Mouse (Mus musculus): ENCODE results near the gene Pm20d1. TPM values are rescaled to one million over a fixed set of nuclear protein-coding genes. Genes with fewer than 3 reads are reported as not detected.

Gene Pm20d1
- polyA plus RNA-seq, 1 experiment from 2014 or later = 0.30 TPM

DNA sequence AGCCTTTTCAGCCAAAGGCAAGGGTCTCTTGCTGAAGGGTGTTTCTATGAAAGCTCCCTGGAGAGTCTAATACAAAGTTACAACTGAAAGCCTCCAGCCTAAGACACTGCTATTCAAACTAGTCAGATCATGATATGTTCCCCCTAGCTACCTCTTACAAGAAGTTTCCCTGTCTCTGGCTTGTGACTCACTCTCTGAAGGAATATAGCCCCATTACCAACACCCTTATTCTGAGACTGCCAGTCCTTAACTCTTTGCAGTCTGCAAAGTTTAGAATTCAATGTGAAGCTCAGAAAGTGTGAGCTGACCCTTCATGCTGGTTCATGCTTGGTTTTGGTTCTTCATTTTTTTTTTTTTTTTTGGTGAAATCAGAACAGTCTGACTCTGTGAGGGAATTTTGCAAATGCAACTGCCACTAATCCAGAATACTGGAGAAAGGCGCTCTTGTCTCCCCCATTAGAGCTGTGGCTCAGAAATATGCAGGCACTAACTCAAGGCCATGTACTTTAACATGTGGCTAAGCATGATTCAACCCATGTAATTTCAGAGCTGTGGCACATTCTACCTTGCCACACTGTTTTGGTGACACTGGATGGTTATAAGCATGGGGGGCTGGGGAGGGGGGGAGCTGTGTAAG, 25.8 kb downstream of the Pm20d1 start:
- Histone ChIP-seq H3K4me2 (no peak overlapping the region), H3K4me3 (no peak overlapping the region), H3K27me3 (no peaks in the 10 kb centered on the region), H3K9ac (no peak overlapping the region), H3K27ac (no peak overlapping the region), H3K36me3 (no peaks in the 10 kb centered on the region), H3K9me3 (no peaks in the 10 kb centered on the region), H3K4me1 (peaks cover 6% of the 10 kb centered on the region)
- WGBS = 86% methylated on average over 1 of the region's 1 CpGs
- ATAC-seq (ENCODE audit: borderline replicate concordance, extremely low read depth, low FRiP score, low TSS enrichment) = no peak

- no peaks in the 10 kb centered on the region for H3K27me3 ChIP-seq
- H3K4me2 ChIP-seq = no peak overlapping the region
- no peak for ATAC-seq (ENCODE audit: borderline replicate concordance, extremely low read depth, low FRiP score, low TSS enrichment)
- H3K36me3 ChIP-seq = no peaks in the 10 kb centered on the region
- H3K27ac ChIP-seq = no peak overlapping the region
- WGBS = 33% methylated on average over 5 of the region's 5 CpGs
- H3K4me1 ChIP-seq = peaks cover 6% of the 10 kb centered on the region
- no peaks in the 10 kb centered on the region for H3K9me3 ChIP-seq
- H3K9ac ChIP-seq = no peak overlapping the region
- H3K4me3 ChIP-seq = no peak overlapping the region
Measured at GRCm38 (mm10) chr1:131823563-131823962, 26.4 kb downstream of the Pm20d1 start.

- no peak for ATAC-seq (ENCODE audit: borderline replicate concordance, extremely low read depth, low FRiP score, low TSS enrichment)
- Histone ChIP-seq H3K36me3 (no peaks in the 10 kb centered on the region), H3K4me1 (peaks cover 17% of the 10 kb centered on the region), H3K9me3 (no peaks in the 10 kb centered on the region), H3K4me2 (no peak overlapping the region), H3K27me3 (no peaks in the 10 kb centered on the region), H3K9ac (no peak overlapping the region), H3K27ac (no peak overlapping the region), H3K4me3 (no peak overlapping the region)
- 79% methylated on average over 11 of the region's 11 CpGs for WGBS
Measured at GRCm38 (mm10) chr1:131824528-131825181, 27.5 kb downstream of the Pm20d1 start.

- no peaks in the 10 kb centered on the region for H3K27me3 ChIP-seq
- peak within 1 kb of the TSS; percentile 88 for H3K4me2 ChIP-seq
- H3K36me3 ChIP-seq = no peaks in the 10 kb centered on the region
- no peaks in the 10 kb centered on the region for H3K9me3 ChIP-seq
- peak within 1 kb of the TSS; percentile 75 for H3K9ac ChIP-seq
- peak within 1 kb of the TSS; percentile 65 for H3K4me3 ChIP-seq
- WGBS = 4% methylated on average over 25 of the region's 25 CpGs
- H3K27ac ChIP-seq = peak within 1 kb of the TSS; percentile 71
- peaks cover 17% of the 10 kb centered on the region for H3K4me1 ChIP-seq
- ATAC-seq (ENCODE audit: borderline replicate concordance, extremely low read depth, low FRiP score, low TSS enrichment) = peak; percentile 21
Measured at GRCm38 (mm10) chr1:131827207-131827786, 30.1 kb downstream of the Pm20d1 start, which contains the start of gene Slc41a1. Gene Slc41a1, plus strand, starts transcription at chr1:131827493.

- WGBS = under 1% methylated on average over 35 of the region's 36 CpGs
- Histone ChIP-seq H3K27me3 (no peaks in the 10 kb centered on the region), H3K9me3 (no peaks in the 10 kb centered on the region), H3K4me3 (peak overlapping the region; percentile 65), H3K4me2 (peak overlapping the region; percentile 88), H3K9ac (peak overlapping the region; percentile 75), H3K36me3 (no peaks in the 10 kb centered on the region), H3K4me1 (peaks cover 17% of the 10 kb centered on the region), H3K27ac (peak overlapping the region; percentile 71)
- ATAC-seq (ENCODE audit: borderline replicate concordance, extremely low read depth, low FRiP score, low TSS enrichment) = peak; percentile 96
Measured at GRCm38 (mm10) chr1:131827787-131828258, 30.6 kb downstream of the Pm20d1 start.

- peak overlapping the region; percentile 65 for H3K4me3 ChIP-seq
- ATAC-seq (ENCODE audit: borderline replicate concordance, extremely low read depth, low FRiP score, low TSS enrichment) = peak; percentile 70
- no peaks in the 10 kb centered on the region for H3K9me3 ChIP-seq
- peak overlapping the region; percentile 75 for H3K9ac ChIP-seq
- H3K36me3 ChIP-seq = 0 out of 2 replicates have a peak, but pooled peaks cover 4% of the 10 kb centered on the region
- no peaks in the 10 kb centered on the region for H3K27me3 ChIP-seq
- peak overlapping the region; percentile 88 for H3K4me2 ChIP-seq
- H3K27ac ChIP-seq = peak overlapping the region; percentile 71
- WGBS = 1% methylated on average over 21 of the region's 22 CpGs
- H3K4me1 ChIP-seq = peaks cover 17% of the 10 kb centered on the region
Measured at GRCm38 (mm10) chr1:131828297-131829126, 31.3 kb downstream of the Pm20d1 start.

GRCm38 (mm10) chr1:131829279-131829678, 32.1 kb downstream of the Pm20d1 start:
- 32% methylated on average over 5 of the region's 5 CpGs for WGBS
- ATAC-seq (ENCODE audit: borderline replicate concordance, extremely low read depth, low FRiP score, low TSS enrichment) = no peak
- peak overlapping the region; percentile 65 for H3K4me3 ChIP-seq

GRCm38 (mm10) chr1:131830561-131830960, 33.4 kb downstream of the Pm20d1 start:
- 75% methylated on average over 15 of the region's 15 CpGs for WGBS
- H3K4me3 ChIP-seq = no peak overlapping the region
- no peak overlapping the region for H3K9ac ChIP-seq
- H3K4me1 ChIP-seq = peaks cover 17% of the 10 kb centered on the region
- no peaks in the 10 kb centered on the region for H3K9me3 ChIP-seq
- no peaks in the 10 kb centered on the region for H3K27me3 ChIP-seq
- H3K36me3 ChIP-seq = 0 out of 2 replicates have a peak, but pooled peaks cover 4% of the 10 kb centered on the region
- H3K4me2 ChIP-seq = no peak overlapping the region
- ATAC-seq (ENCODE audit: borderline replicate concordance, extremely low read depth, low FRiP score, low TSS enrichment) = no peak
- no peak overlapping the region for H3K27ac ChIP-seq

More at GRCm38 (mm10) chr1:131829279-131829678, 32.1 kb downstream of the Pm20d1 start:
- Histone ChIP-seq H3K36me3 (0 out of 2 replicates have a peak, but pooled peaks cover 4% of the 10 kb centered on the region), H3K9ac (peak overlapping the region; percentile 12), H3K4me2 (peak overlapping the region; percentile 88), H3K27me3 (no peaks in the 10 kb centered on the region), H3K4me1 (peaks cover 17% of the 10 kb centered on the region), H3K27ac (no peak overlapping the region), H3K9me3 (no peaks in the 10 kb centered on the region)

DNA sequence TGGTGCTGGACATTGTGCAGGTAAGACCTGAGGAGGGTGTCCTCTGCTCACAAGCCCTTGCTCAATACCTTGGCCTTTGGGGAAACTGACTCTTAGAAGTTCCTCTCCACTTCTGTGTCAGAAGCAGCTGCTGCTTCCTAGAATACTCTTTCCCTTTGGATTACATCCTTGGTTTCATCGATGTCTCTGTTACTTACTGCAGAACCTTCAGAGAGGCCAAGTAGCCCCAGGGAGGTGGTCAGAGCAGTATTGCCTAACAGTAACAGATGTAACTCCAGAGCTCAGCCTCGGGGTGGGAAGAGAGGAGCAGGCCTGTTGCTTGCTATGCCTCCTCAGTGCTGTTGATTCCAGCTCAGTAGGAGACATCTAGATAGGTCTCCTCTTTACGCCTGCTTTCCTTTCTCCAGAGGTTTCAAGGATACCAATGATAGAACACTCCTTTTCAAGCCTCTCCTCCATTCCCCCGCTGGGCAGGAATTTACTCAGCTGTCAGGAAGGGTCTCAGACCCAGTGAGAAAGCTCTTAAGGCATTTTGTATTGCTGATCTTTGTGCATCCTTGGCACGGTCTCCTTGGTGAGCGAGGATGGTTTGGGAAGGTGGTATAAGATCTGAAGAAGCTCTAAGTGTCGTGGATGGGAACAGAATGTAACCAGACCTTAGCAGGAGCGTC, 33.9 kb downstream of the Pm20d1 start:
- 73% methylated on average over 8 of the region's 8 CpGs for WGBS
- ATAC-seq (ENCODE audit: borderline replicate concordance, extremely low read depth, low FRiP score, low TSS enrichment) = no peak
- Histone ChIP-seq H3K36me3 (0 out of 2 replicates have a peak, but pooled peaks cover 4% of the 10 kb centered on the region), H3K4me3 (no peak overlapping the region), H3K4me1 (peaks cover 17% of the 10 kb centered on the region), H3K4me2 (no peak overlapping the region), H3K9ac (no peak overlapping the region), H3K27me3 (no peaks in the 10 kb centered on the region), H3K27ac (no peak overlapping the region), H3K9me3 (no peaks in the 10 kb centered on the region)

DNA sequence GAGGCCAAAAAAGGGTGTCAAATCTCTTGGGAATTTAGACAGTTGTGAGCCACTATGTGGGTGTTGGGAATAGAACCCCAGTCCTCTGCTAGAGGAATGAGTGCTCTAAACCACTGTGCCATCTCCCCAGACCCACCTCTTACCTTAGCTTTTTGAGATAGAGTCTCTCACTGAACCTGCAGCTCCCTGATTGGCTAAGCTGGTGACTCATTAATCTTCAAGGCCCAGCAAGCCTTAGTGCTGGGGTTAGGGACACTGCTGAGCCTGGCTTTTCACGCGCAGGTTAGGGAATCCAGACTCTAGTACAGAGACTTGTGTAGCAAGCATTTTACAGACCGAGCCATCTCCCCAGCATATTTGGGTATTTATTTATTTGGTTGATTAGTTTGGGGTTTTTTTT, 39.9 kb downstream of the Pm20d1 start:
- WGBS = 80% methylated on average over 3 of the region's 3 CpGs
- no peak for ATAC-seq (ENCODE audit: borderline replicate concordance, extremely low read depth, low FRiP score, low TSS enrichment)

DNA sequence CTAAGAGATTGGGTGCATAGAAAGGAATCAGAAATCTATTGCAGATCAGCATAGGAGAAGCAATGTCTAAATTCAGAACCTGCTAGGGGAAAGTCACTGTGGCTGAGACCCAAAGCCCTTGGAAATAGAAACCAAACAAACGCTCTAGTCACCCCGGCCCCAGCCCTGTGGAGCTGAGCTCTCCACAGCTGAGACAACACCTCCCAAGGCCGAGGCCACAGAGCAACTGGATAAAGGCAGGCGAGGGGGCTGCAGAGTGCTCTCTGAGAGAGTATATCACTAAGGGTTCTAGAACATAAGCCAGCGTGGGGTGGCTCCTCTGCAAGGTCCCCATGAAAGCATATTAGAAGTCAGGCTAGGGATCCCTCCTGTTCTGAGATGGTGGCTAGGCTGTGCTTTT, 41.4 kb downstream of the Pm20d1 start:
- ATAC-seq (ENCODE audit: borderline replicate concordance, extremely low read depth, low FRiP score, low TSS enrichment) = no peak
- Histone ChIP-seq H3K27ac (no peak overlapping the region), H3K4me1 (no peaks in the 10 kb centered on the region)

More for the DNA sequence above, 39.9 kb downstream of the Pm20d1 start:
- Histone ChIP-seq H3K27ac (no peak overlapping the region), H3K9me3 (no peaks in the 10 kb centered on the region), H3K4me1 (no peaks in the 10 kb centered on the region), H3K27me3 (no peaks in the 10 kb centered on the region), H3K4me2 (no peak overlapping the region), H3K36me3 (peaks cover 20% of the 10 kb centered on the region), H3K4me3 (no peak overlapping the region), H3K9ac (no peak overlapping the region)

More for the DNA sequence above, 41.4 kb downstream of the Pm20d1 start:
- Histone ChIP-seq H3K4me2 (no peak overlapping the region), H3K9ac (no peak overlapping the region), H3K36me3 (peaks cover 25% of the 10 kb centered on the region), H3K27me3 (no peaks in the 10 kb centered on the region), H3K9me3 (no peaks in the 10 kb centered on the region), H3K4me3 (no peak overlapping the region)
- WGBS = 65% methylated on average over 5 of the region's 5 CpGs

Measured in lung, embryonic 15.5 days (tissue).